Mouse (Mus musculus) ovary, adult 18-20 months (tissue): Measurements from ENCODE around the gene Pacrg.

ENCODE experiments used
- DNase-seq: peaks from one replicate; pipeline ENCODE4 v3.0.0; 2022; ENCODE audit warnings: low spot score, mixed read lengths

Pacrg gene

DNA sequence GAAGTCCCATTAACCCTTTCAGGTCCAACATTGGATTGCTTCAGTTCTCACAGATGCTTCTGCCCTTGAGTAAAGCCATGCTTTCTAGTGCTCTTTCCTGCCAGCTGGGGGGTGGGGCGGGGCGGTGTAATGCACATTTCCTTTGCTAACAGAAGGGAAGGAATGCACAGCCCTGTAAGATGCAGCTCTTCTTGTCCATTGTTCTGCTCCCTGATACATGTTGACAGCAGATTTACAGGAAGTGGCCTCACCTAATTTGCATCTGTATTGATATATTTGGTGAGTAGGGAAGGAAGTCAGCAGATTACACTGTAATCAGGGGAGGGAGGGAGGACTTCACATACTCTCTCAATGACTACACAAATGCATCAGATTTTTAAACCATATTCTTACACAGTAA is 100.0 kb downstream of the Pacrg start:
- no peak for DNase-seq

GRCm38 (mm10) chr17:10737966-10738365 is 102.1 kb downstream of the Pacrg start:
- DNase-seq, result no peak

DNA sequence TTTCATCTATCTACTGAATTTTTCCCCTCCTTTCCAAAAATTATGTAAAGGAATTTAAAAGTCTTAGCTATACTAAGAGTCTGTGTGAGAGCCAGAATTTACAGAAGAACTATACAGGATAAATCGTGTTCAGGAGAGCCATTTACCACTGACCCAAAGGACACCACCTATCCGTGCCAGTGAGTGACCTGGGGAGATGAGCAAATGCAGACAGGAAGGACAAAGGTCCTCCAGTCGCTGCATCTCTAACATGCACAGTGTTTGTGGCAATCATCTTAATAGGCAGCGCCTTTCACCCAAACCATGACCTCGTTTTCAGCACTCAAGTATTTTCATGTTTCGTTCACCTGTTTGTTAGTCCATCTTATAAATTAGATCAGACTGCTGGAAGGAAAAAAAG is 105.4 kb downstream of the Pacrg start:
- no peak for DNase-seq

DNA sequence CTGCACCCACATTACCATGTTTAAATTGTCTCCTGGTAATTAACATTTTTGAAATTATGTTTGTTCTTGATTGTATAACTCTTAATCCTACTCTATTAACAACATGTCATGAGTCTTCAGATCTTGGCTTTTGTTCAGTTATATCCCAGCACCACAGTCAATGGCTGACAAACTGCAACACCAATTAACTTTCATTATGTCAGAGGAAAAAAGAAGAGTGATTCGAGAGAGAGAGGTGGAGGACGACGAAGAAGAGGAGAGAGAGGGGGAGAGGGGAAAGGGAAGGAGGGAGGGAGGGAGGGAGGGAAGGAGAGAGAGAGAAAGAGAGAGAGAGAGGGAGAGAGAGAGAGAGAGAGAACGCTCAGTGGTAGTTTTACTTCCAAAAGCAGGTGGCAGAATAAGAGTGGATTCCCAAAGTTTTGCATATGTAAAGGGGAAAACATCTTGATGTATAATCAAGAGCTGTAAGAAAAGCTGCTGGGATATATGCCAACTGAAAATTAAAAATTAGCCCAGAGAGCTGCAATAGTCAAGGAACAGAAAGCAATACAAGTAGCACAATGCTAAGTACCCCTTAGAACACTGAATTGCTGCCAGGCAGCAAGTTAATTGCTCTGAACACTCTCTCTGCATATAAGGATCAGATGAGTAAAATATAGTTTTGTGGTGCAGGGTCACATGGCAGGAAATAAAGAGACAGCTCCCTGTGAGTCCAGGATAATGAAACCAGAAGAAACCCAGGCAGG is 107.6 kb downstream of the Pacrg start:
- DNase-seq, result no peak

DNA sequence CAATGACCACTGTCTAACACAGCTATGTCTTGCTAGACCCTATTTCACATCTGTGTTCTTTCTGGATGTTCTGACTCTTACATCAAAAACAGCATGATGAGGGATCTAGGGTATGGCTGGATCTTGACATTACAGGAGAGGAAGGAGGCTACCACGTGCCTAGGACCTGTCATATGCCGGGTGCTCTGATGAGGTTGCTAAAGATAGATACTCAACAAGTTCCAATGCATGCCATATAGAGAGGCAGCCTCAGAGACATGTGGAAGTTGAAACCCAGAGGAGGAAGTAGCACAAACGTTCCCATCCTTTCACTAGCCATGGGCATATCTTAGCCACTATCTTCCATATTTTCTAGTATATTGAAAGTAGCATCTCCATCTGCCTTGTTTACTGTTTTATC is 115.3 kb downstream of the Pacrg start:
- no peak for DNase-seq

DNA sequence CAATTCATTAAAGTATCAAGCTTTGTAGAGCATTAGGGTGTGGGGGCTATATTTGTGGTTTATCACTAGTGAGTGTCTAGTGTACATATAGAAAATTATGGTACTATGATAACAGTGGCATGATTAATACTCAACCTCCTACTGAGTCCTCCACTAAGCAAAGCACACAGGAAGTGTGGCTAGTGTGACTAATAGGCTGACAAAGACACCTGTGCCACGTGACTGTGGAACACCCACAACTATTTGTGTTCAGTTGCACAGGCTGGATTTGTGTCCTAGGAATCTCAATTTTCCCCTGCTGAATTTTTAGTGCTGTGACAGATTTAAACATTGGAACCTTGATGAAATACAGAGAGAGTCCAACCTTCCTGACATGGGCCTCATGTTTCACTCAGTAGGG is 118.5 kb downstream of the Pacrg start:
- no peak for DNase-seq

GRCm38 (mm10) chr17:10717148-10717547 is 123.0 kb downstream of the Pacrg start:
- no peak for DNase-seq

GRCm38 (mm10) chr17:10702781-10703180 is 137.3 kb downstream of the Pacrg start:
- DNase-seq, result peak; percentile 53

DNA sequence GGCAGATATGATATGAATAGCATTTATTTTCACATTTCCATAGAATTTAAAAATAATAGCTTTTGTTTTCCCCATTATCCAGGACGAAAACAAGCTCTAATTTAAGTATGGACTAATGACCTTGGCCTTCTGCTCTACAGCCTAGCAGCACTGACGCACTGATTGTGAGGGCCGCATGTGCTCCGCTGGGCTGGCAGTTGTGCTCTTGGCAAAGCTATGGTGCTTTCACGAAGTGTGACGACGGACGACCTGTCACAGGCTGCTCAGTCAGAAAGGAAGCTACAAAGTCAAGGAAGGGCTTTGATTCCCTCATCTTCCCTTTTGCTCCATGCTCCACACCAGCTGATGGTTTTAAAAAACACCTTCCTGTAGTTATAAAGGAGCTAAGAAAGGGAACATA is 142.1 kb downstream of the Pacrg start:
- DNase-seq, result no peak

- no peak for DNase-seq
Measured at GRCm38 (mm10) chr17:10695421-10695820, 144.7 kb downstream of the Pacrg start.

GRCm38 (mm10) chr17:10677098-10677497 is 163.0 kb downstream of the Pacrg start:
- DNase-seq, result no peak

- DNase-seq, result no peak
Measured at GRCm38 (mm10) chr17:10675536-10675935, 164.6 kb downstream of the Pacrg start.

DNA sequence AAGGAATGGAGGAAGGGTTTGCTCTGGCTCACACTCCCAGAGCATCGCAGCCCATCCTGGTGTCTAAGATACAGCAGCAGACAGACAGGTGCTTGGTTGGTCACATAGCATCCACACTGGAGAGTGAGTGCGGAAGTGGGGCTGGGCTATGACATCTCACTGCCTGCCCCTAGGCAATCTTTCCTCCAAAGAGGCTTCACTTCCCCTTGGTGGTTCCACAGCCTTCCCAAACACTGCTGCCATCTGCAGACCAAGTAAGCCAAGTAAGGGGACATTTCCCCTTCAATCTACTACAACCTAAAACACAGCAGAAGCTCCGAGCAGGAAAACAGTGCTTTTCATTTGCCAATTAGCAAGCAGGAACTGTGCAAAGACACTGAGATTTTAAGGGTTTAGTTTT is 165.1 kb downstream of the Pacrg start:
- no peak for DNase-seq

DNA sequence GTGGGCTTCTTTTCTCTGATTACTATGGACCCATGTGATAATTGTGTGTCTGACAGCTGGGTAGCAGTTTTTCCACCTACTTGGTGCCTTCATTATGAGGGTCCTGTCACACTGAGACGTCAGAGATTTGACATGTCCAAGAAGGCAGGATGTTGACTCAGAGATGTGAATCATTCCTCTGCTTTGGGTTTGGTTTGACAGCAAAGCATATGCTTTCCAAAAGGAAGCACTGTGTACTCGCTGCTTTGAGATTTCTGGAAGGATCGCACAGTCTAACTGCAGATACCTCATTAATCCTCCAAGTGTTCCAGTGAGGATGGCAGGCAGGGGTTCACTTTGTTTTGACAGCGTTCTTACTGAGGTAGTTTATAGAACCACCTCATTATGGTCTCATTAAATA is 178.8 kb downstream of the Pacrg start:
- no peak for DNase-seq

DNA sequence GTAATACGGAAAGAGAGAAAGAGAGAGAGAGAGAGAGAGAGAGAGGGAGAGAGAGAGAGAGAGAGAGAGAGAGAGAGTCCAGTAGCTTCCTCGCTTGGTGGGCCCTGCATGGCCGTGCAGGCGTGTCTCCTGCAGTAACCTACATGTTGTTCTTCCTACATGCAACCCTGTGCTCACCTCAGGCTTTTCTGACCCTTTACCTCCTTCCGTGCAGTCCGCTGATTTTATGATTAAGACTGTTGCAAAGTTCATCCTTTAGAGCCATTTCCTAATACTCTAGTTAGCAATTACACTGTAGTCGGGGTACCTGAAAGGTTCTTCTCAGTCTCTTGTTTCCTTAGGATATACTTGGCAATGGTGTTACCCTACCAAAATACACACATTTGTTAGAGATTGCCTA is 196.5 kb downstream of the Pacrg start:
- DNase-seq, result no peak

- DNase-seq, result no peak
Measured at GRCm38 (mm10) chr17:10639816-10640215, 200.3 kb downstream of the Pacrg start.

- no peak for DNase-seq
Measured at GRCm38 (mm10) chr17:10635955-10636470, 204.1 kb downstream of the Pacrg start.

- DNase-seq, result no peak
Measured at GRCm38 (mm10) chr17:10635470-10635869, 204.6 kb downstream of the Pacrg start.

DNA sequence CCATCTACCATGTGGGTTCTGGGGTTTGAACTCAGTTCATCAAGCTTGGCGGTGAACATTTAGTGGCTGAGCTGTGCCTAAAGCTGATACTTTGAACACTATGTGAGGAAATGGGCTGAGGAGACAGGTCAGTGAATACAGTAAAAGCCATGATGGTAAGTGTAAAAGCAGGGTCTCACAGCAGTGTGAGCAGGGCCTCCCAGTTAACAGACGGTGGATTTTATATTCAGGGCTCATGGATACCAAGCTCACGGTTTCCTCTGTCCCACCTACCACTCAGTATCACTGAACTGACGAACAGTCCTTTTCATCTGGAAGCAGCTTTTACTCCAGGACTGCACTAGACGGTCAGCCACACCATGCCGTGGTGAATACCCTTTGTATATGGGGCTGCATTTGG is 205.1 kb downstream of the Pacrg start:
- no peak for DNase-seq

GRCm38 (mm10) chr17:10633769-10634168 is 206.3 kb downstream of the Pacrg start:
- DNase-seq, result no peak

DNA sequence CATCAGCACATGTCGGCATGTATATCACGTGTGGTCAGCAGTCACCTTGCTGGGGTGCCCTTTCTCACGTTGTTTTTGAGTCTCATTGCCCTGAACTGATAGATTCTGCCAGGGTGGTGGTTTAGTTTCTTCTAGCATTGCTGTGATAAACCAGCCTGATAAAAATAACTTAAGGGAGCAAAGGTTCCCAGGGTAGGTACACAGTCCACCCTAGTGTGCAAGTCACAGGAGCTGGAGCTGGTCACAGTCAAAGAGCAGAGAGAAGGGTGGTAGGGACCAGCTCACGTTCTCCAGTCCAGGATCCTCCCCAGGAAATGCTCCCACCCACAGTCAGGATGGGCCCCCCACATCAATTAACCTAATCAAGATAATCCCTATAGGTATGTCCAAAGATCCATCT is 211.9 kb downstream of the Pacrg start:
- no peak for DNase-seq

- no peak for DNase-seq
Measured at GRCm38 (mm10) chr17:10627476-10627875, 212.6 kb downstream of the Pacrg start.

DNA sequence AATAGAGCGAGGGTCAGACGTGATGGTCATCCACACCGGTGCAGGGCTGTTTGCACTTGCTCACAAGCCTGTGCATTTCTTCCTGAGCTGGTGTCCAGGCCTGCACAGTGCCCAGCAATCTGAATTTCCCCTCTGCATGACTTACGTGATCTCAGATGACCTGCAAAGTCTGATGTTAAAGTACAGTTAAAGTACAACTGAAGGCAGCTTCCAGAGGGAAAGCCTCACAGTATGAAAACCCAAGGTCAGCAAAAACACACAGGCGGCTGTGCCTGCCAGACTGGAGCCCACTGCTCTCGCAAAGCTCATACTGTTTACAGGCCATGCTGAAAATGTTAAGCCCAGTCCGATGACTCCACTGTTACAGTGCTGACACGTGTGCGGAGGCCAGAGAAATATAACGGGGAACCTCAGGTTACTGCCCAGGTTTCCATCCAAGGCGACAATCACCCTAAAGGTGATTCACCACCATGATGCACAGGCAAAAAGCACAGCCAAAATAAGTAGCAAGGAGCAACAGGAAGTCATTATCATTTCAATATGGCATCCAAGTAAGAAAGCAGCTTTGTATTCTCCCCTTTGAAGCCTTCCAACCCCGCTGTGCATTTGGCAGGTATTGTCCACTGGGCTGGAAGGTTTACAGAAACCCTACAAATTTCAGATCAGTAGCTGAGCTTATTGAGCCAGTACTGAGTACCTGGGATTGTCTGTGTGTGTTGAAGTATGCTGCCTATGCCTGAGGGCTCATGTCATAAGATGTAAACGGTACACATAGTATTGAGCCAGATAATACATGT is 213.6 kb downstream of the Pacrg start:
- DNase-seq, result no peak
